32 mouse cellular contexts compared by ENCODE assay signal in the genomic region with DNA sequence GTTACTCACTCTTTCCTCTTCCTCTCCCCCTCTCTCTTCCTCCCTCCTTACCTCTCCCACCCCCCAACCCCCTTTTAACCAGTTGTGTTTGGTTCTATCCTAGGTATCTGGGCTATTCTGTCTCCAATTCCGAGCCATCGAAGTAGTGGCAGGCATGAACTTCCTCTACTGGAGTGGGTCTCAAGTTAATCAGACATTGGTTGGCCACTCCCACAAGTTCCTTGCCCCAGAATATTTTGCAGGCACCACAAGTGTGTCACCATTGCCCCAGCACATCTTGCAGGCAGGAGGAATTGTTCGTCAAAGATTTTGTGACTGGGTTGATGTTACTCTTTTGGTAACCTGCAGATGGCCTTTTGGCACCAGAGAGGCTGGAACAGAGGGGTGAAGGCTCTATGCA.
"Had no signal": no experiment of that assay in that cellular context is flagged by ENCODE, and none has a peak within 500 bp of the region (broad histone marks: within the 10 kb centered on the region; RNA-seq: fewer than 3 reads in every experiment).

No protein-coding gene starts in this region.

- ATAC-seq: liver, embryonic 12.5 days; liver, postnatal 0 days; lung, postnatal 0 days; midbrain, embryonic 13.5 days; midbrain, embryonic 15.5 days; midbrain, embryonic 16.5 days had no signal

- DNase-seq: left cerebral cortex, postnatal 4 days; liver; liver, embryonic 13.5 days; liver, postnatal 0 days; lung, adult 18-20 months; lung, adult 2 months; lung, embryonic 14.5 days; lung, postnatal 10 days; lung, postnatal 14 days; lung, postnatal 36 days; lung, postnatal 4 days; midbrain, embryonic 14.5 days had no signal

- H3K9me3 ChIP-seq: limb, embryonic 10.5 days; limb, embryonic 12.5 days; limb, embryonic 13.5 days; limb, embryonic 15.5 days; liver, embryonic 12.5 days; liver, embryonic 13.5 days; liver, embryonic 15.5 days; lung, embryonic 15.5 days; midbrain, embryonic 13.5 days; midbrain, embryonic 15.5 days; neural tube, embryonic 12.5 days; neural tube, embryonic 13.5 days had no signal

- H3K4me1 ChIP-seq: limb, embryonic 10.5 days; limb, embryonic 12.5 days; limb, embryonic 13.5 days; limb, embryonic 15.5 days; liver, embryonic 15.5 days; lung, embryonic 15.5 days; midbrain, embryonic 10.5 days; midbrain, embryonic 12.5 days; midbrain, embryonic 13.5 days; midbrain, embryonic 15.5 days; neural tube, embryonic 12.5 days; neural tube, embryonic 13.5 days had no signal

- H3K36me3 ChIP-seq: liver, embryonic 15.5 days; lung, embryonic 15.5 days; midbrain, embryonic 15.5 days had no signal

- H3K9ac ChIP-seq: limb, embryonic 12.5 days; limb, embryonic 13.5 days; limb, embryonic 15.5 days; liver, embryonic 12.5 days; liver, embryonic 13.5 days; liver, embryonic 14.5 days; liver, embryonic 15.5 days; liver, postnatal 0 days; lung, embryonic 14.5 days; lung, embryonic 15.5 days; midbrain, embryonic 12.5 days; midbrain, embryonic 13.5 days; midbrain, embryonic 15.5 days; neural tube, embryonic 12.5 days; neural tube, embryonic 13.5 days had no signal

- H3K4me2 ChIP-seq: limb, embryonic 12.5 days; limb, embryonic 13.5 days; limb, embryonic 15.5 days; liver, embryonic 11.5 days; liver, embryonic 12.5 days; liver, embryonic 13.5 days; liver, embryonic 15.5 days; lung, embryonic 14.5 days; lung, embryonic 15.5 days; midbrain, embryonic 12.5 days; midbrain, embryonic 13.5 days; midbrain, embryonic 15.5 days; neural tube, embryonic 12.5 days; neural tube, embryonic 13.5 days had no signal

- H3K27me3 ChIP-seq: limb, embryonic 12.5 days; limb, embryonic 13.5 days; limb, embryonic 15.5 days; liver, embryonic 12.5 days; liver, embryonic 13.5 days; liver, embryonic 15.5 days; lung, embryonic 15.5 days; megakaryocyte, embryonic 14.5 days; midbrain, embryonic 12.5 days; midbrain, embryonic 13.5 days; midbrain, embryonic 15.5 days; neural tube, embryonic 12.5 days; neural tube, embryonic 13.5 days had no signal

- H3K27ac ChIP-seq: limb, embryonic 10.5 days; limb, embryonic 12.5 days; limb, embryonic 13.5 days; limb, embryonic 15.5 days; liver, embryonic 12.5 days; liver, embryonic 13.5 days; liver, embryonic 14.5 days; liver, embryonic 15.5 days; lung, embryonic 15.5 days; macrophage; midbrain, embryonic 10.5 days; midbrain, embryonic 12.5 days; midbrain, embryonic 13.5 days; midbrain, embryonic 15.5 days; neural tube, embryonic 12.5 days; neural tube, embryonic 13.5 days had no signal

- H3K4me3 ChIP-seq: limb, embryonic 10.5 days; limb, embryonic 12.5 days; limb, embryonic 13.5 days; limb, embryonic 15.5 days; liver, embryonic 12.5 days; liver, embryonic 13.5 days; liver, embryonic 15.5 days; lung, embryonic 15.5 days; megakaryocyte, embryonic 14.5 days; midbrain, embryonic 10.5 days; midbrain, embryonic 12.5 days; midbrain, embryonic 13.5 days; midbrain, embryonic 15.5 days; myocyte; neural tube, embryonic 12.5 days; neural tube, embryonic 13.5 days had no signal
